Mouse (Mus musculus): ENCODE results near the gene Chrna3.

Chrna3 gene

GRCm38 (mm10) chr9:54995645-54996044 lies 30.7 kb downstream of the Chrna3 start:
- no peak for DNase-seq (ENCODE audit: low spot score in 2 of 2)

DNA sequence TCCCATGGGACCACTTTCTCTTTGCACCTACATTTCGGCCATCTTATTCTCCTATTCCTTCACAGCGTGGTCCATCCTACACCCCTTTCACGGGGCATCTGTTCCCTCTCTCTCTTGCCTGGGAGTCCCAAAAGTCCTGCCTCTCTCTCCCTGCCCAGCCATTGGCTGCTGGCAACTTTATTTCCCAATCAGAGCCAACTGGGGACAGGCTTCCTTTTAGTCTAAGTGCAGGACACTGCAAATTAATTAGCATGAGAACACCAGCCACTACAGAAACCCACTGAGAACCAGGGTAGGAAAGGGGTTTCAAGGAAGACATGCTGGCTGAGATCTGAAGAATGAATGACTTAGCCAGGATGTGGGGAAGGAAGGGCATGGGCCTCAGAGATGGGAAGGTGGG lies 32.0 kb downstream of the Chrna3 start:
- DNase-seq (ENCODE audit: low spot score in 2 of 2) = no peak

DNA sequence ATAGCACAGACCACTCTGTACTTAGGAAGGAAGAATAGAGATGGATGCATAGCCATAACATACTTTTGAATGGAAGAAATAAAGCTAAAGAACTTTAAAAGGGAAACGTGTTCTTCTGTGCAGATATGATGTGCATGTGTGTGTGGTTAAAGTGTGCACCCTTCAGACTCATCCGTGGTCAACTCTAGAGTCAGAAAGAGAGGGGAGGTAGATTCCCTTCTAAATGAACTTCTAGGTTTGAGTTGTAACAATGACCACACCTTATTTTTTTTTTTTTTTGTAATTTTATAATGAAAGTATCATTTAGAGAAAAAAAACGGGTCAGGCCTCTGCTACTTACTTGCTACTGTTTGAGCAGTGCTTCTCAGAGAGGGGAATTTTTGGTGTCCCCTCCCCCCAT lies 36.0 kb downstream of the Chrna3 start:
- DNase-seq (ENCODE audit: low spot score in 2 of 2) = no peak

DNA sequence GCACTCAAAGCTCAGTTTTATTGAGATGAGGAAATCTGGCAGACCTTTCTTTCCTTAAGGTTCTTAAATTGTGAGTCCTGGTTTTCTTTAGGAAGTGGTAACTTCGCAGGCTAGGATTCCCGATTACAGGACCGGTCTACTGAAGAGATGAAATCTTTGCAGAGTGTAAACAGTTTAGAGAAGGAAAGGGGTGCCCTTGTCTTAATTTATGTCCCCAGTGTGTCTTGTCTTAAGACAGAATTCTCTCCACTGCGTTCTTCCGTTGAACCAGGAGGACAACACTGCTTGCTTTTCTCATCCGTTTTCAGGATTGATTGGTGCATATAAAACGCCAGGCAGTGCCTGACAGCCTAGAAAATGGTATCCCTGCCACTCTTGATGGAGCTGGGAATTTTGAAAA lies 44.0 kb downstream of the Chrna3 start:
- DNase-seq (ENCODE audit: low spot score in 2 of 2) = no peak

GRCm38 (mm10) chr9:54981291-54982191 lies 44.8 kb downstream of the Chrna3 start:
- DNase-seq (ENCODE audit: low spot score in 2 of 2) = peak in 1 of 2 experiments; percentile 11

GRCm38 (mm10) chr9:54980674-54981073 lies 45.7 kb downstream of the Chrna3 start, which contains the start of gene Chrna5:
Gene Chrna5, plus strand, starts transcription at chr9:54980880.
- DNase-seq (ENCODE audit: low spot score in 2 of 2) = no peak

DNA sequence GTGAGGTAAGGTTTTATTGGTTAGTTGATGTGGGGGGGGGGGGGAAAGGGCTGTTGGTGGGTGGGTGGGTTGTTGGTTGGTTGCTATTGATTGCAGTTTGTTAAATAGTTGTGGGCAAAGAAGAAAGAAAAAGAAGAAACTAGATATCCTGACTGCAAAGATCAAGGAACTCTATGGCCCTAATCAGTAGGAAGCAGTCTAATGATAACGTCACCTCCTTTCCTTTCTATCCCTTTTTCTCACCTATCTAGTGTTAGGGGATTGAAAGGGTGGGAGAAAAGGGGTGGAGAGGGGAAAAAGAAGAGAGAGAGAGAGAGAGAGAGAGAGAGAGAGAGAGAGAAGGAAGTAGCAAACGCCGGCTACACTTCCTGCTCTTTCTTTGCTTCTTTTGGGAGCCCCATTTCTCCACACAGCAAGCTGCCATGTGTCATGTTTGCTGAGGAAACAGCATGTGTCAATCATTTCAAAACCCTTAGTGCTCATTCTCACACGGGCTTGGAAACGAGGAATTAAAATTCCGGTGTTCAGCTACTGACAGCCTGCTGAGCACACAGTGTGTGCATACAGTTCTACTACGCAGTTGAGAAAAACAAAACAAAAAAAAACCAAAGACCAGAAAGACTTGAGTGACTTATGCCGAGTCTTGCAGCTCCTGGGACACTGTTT lies 56.3 kb downstream of the Chrna3 start:
- no peak for DNase-seq (ENCODE audit: low spot score in 2 of 2)

- no peak for DNase-seq (ENCODE audit: low spot score in 2 of 2)
Measured at GRCm38 (mm10) chr9:54963669-54964068, 62.7 kb downstream of the Chrna3 start.

DNA sequence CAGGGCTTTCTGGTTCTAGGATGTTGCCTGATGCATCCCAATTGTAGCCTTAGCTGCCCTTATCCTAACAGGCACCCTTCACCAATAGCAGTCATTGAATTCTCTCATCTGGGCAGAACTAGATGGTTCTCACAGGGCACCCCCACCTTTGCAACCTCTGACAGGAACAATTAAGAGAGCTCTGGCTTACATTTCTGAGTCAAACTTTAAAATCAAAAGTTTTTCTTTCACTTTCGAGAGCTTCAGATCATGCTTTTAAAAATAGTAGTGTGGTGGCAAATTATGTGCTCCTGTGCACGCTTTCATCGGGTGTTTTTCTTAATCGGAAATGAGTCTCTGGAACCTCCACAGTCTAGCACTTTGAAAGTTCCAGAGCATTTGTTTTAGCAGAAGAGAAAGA lies 65.3 kb downstream of the Chrna3 start:
- no peak for DNase-seq (ENCODE audit: low spot score in 2 of 2)
